Mouse (Mus musculus) liver, postnatal 0 days (tissue): Measurements from ENCODE around the gene Hoxa3. TPM values are rescaled to one million over a fixed set of nuclear protein-coding genes. Genes with fewer than 3 reads are reported as not detected.

Source experiments
- ATAC-seq: fragments of 200-750 bp; cut with Nextera tagmentation; 2 replicates; pipeline ENCODE4 v1.8.0; 2017; ENCODE audit warnings: mild to moderate bottlenecking, moderate library complexity
- DNase-seq: peaks from one replicate; pipeline ENCODE4 v3.0.0-alpha.2; 2016
- H3K27ac ChIP-seq: fragments of 300-500 bp; sonication (generic); 2 replicates; pipeline ENCODE4 v1.5.1; 2014; ENCODE audit warnings: antibody characterized with exemption, moderate library complexity, mild to moderate bottlenecking, low read depth
- H3K27me3 ChIP-seq: fragments of 300-500 bp; sonication (generic); 2 replicates; pipeline ENCODE4 v1.6.1; 2014; ENCODE audit warnings: low read length, control low read depth, mixed read lengths; ENCODE audit not compliant: insufficient read depth
- H3K36me3 ChIP-seq: fragments of 300-500 bp; sonication (generic); replicated peaks from 2 replicates; pipeline ENCODE4 v1.6.1; 2014; ENCODE audit warnings: mild to moderate bottlenecking, control low read depth, low read length, moderate library complexity, mixed read lengths; ENCODE audit not compliant: insufficient read depth
- H3K4me1 ChIP-seq: fragments of 300-500 bp; sonication (generic); 2 replicates; pipeline ENCODE4 v1.6.1; 2014; ENCODE audit warnings: antibody characterized with exemption, mild to moderate bottlenecking, control low read depth; ENCODE audit not compliant: insufficient read depth
- H3K4me2 ChIP-seq: fragments of 300-500 bp; sonication (generic); 2 replicates; pipeline ENCODE4 v1.6.1; 2014; ENCODE audit warnings: low read depth, mild to moderate bottlenecking, low read length, moderate library complexity, mixed read lengths
- H3K4me3 ChIP-seq: fragments of 300-500 bp; sonication (generic); 2 replicates; pipeline ENCODE4 v1.5.1; 2014; ENCODE audit warnings: low read depth, low read length
- H3K9ac ChIP-seq: fragments of 300-500 bp; sonication (generic); replicated peaks from 2 replicates; pipeline ENCODE4 v1.6.1; 2014; ENCODE audit warnings: mild to moderate bottlenecking, moderate library complexity
- H3K9me3 ChIP-seq: fragments of 300-500 bp; sonication (generic); 2 replicates; pipeline ENCODE4 v1.6.1; 2016; ENCODE audit warnings: mild to moderate bottlenecking, control low read depth, low read length, mixed read lengths
- CTCF ChIP-seq: sonication (generic); IDR thresholded peaks from 2 replicates; pipeline ENCODE4 v1.5.1; 2016; ENCODE audit warnings: antibody characterized with exemption, low read depth
- EP300 ChIP-seq: IDR thresholded peaks from 2 replicates; pipeline ENCODE4 v1.6.1; 2016; ENCODE audit warnings: antibody characterized with exemption, low read depth, mild to moderate bottlenecking
- WGBS: fragments of 180-500 bp; shearing (Covaris S2); extraction: QIAGEN DNeasy Blood & Tissue Kit; methylation state at CpG from one replicate; pipeline ENCODE4 v1.1.7; 2014; ENCODE audit not compliant: insufficient replicate concordance; 5-methylcytosine and 5-hydroxymethylcytosine counted together
- polyA plus RNA-seq: library from polyadenylated mRNA; unstranded; fragments of >200 nt; fragmentation: Nextera tagmentation; extraction: Ambion mirVana; gene quantifications from 2 replicates; pipeline ENCODE4 v1.2.1, GENCODE M21; 2015

Hoxa3 gene
- 0.16 and 0.17 TPM in 2 replicates for polyA plus RNA-seq

GRCm38 (mm10) chr6:52213119-52213986 lies at the start of gene Hoxa3, which contains the start of gene Gm28308:
TSS of gene Hoxa3 (minus strand) at chr6:52213336.
TSS of gene Gm28308 (minus strand) at chr6:52213339.
- Histone ChIP-seq H3K27me3 (peaks cover 98% of the 10 kb centered on the region), H3K4me3 (peak within 1 kb of the TSS; percentile 35), H3K27ac (no peak within 1 kb of the TSS), H3K36me3 (no peaks in the 10 kb centered on the region), H3K4me1 (peaks cover 8% of the 10 kb centered on the region), H3K9me3 (no peaks in the 10 kb centered on the region), H3K9ac (no peak within 1 kb of the TSS), H3K4me2 (peak within 1 kb of the TSS; percentile 49)
- DNase-seq (no peak), ATAC-seq (no peak)
- 4% methylated on average over 38 of the region's 38 CpGs for WGBS
- TF ChIP-seq EP300 (no peak), CTCF (no peak)

GRCm38 (mm10) chr6:52262463-52263320 lies 49.6 kb upstream of the Hoxa3 start:
- Histone ChIP-seq H3K4me1 (peaks cover 4% of the 10 kb centered on the region), H3K9me3 (no peaks in the 10 kb centered on the region), H3K36me3 (no peaks in the 10 kb centered on the region), H3K9ac (no peak overlapping the region), H3K27me3 (peaks cover 91% of the 10 kb centered on the region), H3K4me2 (no peak overlapping the region), H3K27ac (no peak overlapping the region), H3K4me3 (no peak overlapping the region)
- WGBS = 2% methylated on average over 24 of the region's 24 CpGs
- ATAC-seq (no peak), DNase-seq (no peak)
- TF ChIP-seq EP300 = no peak
- no peak for TF ChIP-seq CTCF

- no peak for DNase-seq
- no peak for TF ChIP-seq EP300
- TF ChIP-seq CTCF = no peak
- 4% methylated on average over 9 of the region's 9 CpGs for WGBS
Observed at GRCm38 (mm10) chr6:52261751-52262462, 48.8 kb upstream of the Hoxa3 start.

GRCm38 (mm10) chr6:52260654-52261575 lies 47.8 kb upstream of the Hoxa3 start, which contains the start of gene Hoxa13:
TSS of gene Hoxa13 (minus strand) at chr6:52260880.
- 1% methylated on average over 24 of the region's 72 CpGs for WGBS
- no peaks in the 10 kb centered on the region for H3K36me3 ChIP-seq
- H3K27me3 ChIP-seq = peaks cover 91% of the 10 kb centered on the region
- ATAC-seq (peak; percentile 53; the same call in 1 of the 2 replicates), DNase-seq (no peak)
- H3K9me3 ChIP-seq = no peaks in the 10 kb centered on the region
- H3K27ac ChIP-seq = no peak within 1 kb of the TSS
- peak within 1 kb of the TSS; percentile 72 for H3K4me2 ChIP-seq
- H3K9ac ChIP-seq = no peak within 1 kb of the TSS
- peak within 1 kb of the TSS; percentile 36; the same call in 1 of the 2 replicates for H3K4me3 ChIP-seq
- H3K4me1 ChIP-seq = peaks cover 4% of the 10 kb centered on the region
- TF ChIP-seq EP300 = no peak
- TF ChIP-seq CTCF = no peak

More at GRCm38 (mm10) chr6:52261751-52262462, 48.8 kb upstream of the Hoxa3 start:
- Histone ChIP-seq H3K9me3 (no peaks in the 10 kb centered on the region), H3K4me1 (peaks cover 4% of the 10 kb centered on the region), H3K4me3 (no peak overlapping the region), H3K36me3 (no peaks in the 10 kb centered on the region), H3K4me2 (no peak overlapping the region), H3K27ac (no peak overlapping the region), H3K27me3 (peaks cover 93% of the 10 kb centered on the region), H3K9ac (no peak overlapping the region)
- ATAC-seq = no peak

GRCm38 (mm10) chr6:52259811-52260261 lies 46.7 kb upstream of the Hoxa3 start:
- H3K27me3 ChIP-seq = peaks cover 91% of the 10 kb centered on the region
- H3K4me1 ChIP-seq = peaks cover 4% of the 10 kb centered on the region
- ATAC-seq (no peak), DNase-seq (no peak)
- H3K4me2 ChIP-seq = peak overlapping the region; percentile 72
- no peaks in the 10 kb centered on the region for H3K36me3 ChIP-seq
- WGBS = 2% methylated on average over 38 of the region's 39 CpGs
- no peak for TF ChIP-seq EP300
- TF ChIP-seq CTCF = no peak
- H3K9me3 ChIP-seq = no peaks in the 10 kb centered on the region
- H3K27ac ChIP-seq = no peak overlapping the region
- H3K9ac ChIP-seq = no peak overlapping the region
- peak overlapping the region; percentile 9; the same call in 1 of the 2 replicates for H3K4me3 ChIP-seq
